Mouse (Mus musculus) neural tube, embryonic 14.5 days (tissue): ENCODE data around the gene Tanc2. TPM values are rescaled to one million over a fixed set of nuclear protein-coding genes. Genes with fewer than 3 reads are reported as not detected.

ENCODE experiments used
- ATAC-seq: fragments of 200-750 bp; cut with Nextera tagmentation; 2 replicates; pipeline ENCODE4 v1.8.0; 2017; ENCODE audit warnings: low read depth, mild to moderate bottlenecking, moderate TSS enrichment, moderate library complexity
- H3K27ac ChIP-seq: fragments of 300-500 bp; sonication (generic); 2 replicates; pipeline ENCODE4 v1.5.1; 2014; ENCODE audit warnings: low read depth, mild to moderate bottlenecking, control low read depth, low read length, moderate library complexity, mixed read lengths
- H3K27me3 ChIP-seq: fragments of 300-500 bp; sonication (generic); 2 replicates; pipeline ENCODE4 v1.6.1; 2014; ENCODE audit warnings: low read length; ENCODE audit not compliant: control insufficient read depth, insufficient read depth
- H3K36me3 ChIP-seq: fragments of 300-500 bp; sonication (generic); 2 replicates; pipeline ENCODE4 v1.6.1; 2014; ENCODE audit warnings: low read length, mixed read lengths; ENCODE audit not compliant: control insufficient read depth, insufficient read depth
- H3K4me1 ChIP-seq: fragments of 300-500 bp; sonication (generic); 2 replicates; pipeline ENCODE4 v1.6.1; 2014; ENCODE audit warnings: low read length; ENCODE audit not compliant: control insufficient read depth, insufficient read depth
- H3K4me2 ChIP-seq: fragments of 300-500 bp; sonication (generic); 2 replicates; pipeline ENCODE4 v1.6.1; 2014; ENCODE audit warnings: mild to moderate bottlenecking, low read depth, low read length, control low read depth
- H3K4me3 ChIP-seq: fragments of 300-500 bp; sonication (generic); 2 replicates; pipeline ENCODE4 v1.5.1; 2014; ENCODE audit warnings: low read depth, low read length, control low read depth, mixed read lengths
- H3K9ac ChIP-seq: fragments of 300-500 bp; sonication (generic); replicated peaks from 2 replicates; pipeline ENCODE4 v1.6.1; 2014; ENCODE audit warnings: low read depth, mild to moderate bottlenecking, control low read depth, low read length, mixed read lengths
- H3K9me3 ChIP-seq: fragments of 300-500 bp; sonication (generic); 2 replicates; pipeline ENCODE4 v1.6.1; 2016; ENCODE audit warnings: low read length; ENCODE audit not compliant: control insufficient read depth
- WGBS: fragments of 180-500 bp; shearing (Covaris S2); extraction: QIAGEN DNeasy Blood & Tissue Kit; methylation state at CpG from one replicate; pipeline ENCODE4 v1.1.7; 2014; 5-methylcytosine and 5-hydroxymethylcytosine counted together
- polyA plus RNA-seq: library from polyadenylated mRNA; unstranded; fragments of >200 nt; fragmentation: Nextera tagmentation; extraction: Ambion mirVana; gene quantifications from 2 replicates; pipeline ENCODE4 v1.2.1, GENCODE M21; 2014

Gene Tanc2
- polyA plus RNA-seq, 1 experiment from 2014 or later: 77.0 TPM

DNA sequence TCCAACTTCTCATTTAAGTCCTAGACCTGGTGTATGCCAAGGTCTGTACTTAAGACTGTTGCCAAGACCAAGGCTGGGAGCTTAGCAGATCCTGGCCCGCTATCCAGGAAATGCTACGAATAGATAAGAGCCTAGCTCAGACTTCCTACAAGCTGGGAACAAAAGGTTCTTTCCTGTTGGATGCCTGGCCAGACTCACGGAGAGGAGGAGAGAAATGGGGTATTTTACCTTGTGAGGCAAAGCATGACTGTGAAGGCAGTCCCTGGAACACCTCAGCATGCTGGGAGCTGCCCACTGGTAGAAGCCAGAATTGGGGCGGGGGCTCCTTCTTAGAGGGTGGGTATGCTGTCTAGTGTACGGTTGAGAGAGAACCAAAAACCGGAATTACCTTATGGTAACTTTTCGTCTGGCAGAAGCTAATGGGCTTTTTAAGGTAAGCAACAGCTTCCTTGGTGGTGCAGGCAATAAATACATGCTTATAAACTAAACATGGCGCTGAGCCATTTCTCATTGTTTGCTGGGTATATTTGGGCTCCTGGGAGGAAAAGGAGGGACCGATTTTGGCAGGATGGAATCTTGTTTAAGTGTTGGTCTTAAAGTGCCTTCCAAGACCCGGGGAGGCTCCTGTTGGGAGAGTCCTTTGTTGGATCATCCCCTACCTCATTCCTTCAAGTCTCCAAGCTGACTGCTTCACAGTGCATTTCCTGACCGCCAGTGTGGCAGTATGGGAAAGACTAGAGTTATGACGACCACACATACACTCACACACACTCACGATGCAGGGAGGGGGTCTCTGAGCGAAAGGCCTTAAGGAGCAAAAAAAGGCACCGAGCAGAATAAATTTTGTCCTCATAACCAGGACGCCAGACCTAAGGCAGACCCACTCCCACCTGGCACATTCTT is 355.2 kb downstream of the Tanc2 start:
- Histone ChIP-seq H3K4me3 (peak overlapping the region; percentile 61), H3K9me3 (no peaks in the 10 kb centered on the region), H3K27ac (no peak overlapping the region), H3K36me3 (no peaks in the 10 kb centered on the region), H3K4me1 (peaks cover 8% of the 10 kb centered on the region; the same call in 1 of the 2 replicates), H3K9ac (no peak overlapping the region; the same call in 1 of the 2 replicates), H3K27me3 (0 out of 2 replicates have a peak, but pooled peaks cover 3% of the 10 kb centered on the region), H3K4me2 (peak overlapping the region; percentile 84)
- WGBS: 76% methylated on average over 16 of the region's 16 CpGs
- no peak for ATAC-seq

DNA sequence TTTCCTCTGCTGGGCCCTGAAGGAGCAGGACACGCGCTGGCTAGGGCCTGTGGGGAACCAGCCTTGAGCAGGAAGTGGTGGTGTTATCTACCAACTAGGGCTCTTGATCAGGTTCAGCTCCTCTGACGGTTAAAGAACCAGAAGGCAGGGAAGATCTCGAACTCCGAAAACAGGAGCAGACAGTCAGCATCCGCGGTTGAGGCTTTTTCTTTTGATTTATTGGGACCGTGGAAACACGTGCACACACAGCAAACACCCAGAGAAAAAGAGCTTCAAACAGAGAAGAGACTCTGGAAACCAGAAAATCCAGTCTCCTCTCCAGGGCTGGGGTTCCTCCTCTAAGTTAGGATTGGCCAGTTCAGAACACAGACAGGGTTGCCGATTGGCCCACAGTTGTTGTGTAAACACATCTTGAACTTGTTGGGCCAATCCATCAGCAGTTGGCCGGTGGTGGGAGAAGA is 356.9 kb downstream of the Tanc2 start:
- Histone ChIP-seq H3K9ac (no peak overlapping the region), H3K4me2 (no peak overlapping the region), H3K27me3 (0 out of 2 replicates have a peak, but pooled peaks cover 3% of the 10 kb centered on the region), H3K4me1 (peaks cover 8% of the 10 kb centered on the region; the same call in 1 of the 2 replicates), H3K4me3 (no peak overlapping the region), H3K9me3 (no peaks in the 10 kb centered on the region), H3K27ac (no peak overlapping the region), H3K36me3 (no peaks in the 10 kb centered on the region)
- no peak for ATAC-seq
- 61% methylated on average over 11 of the region's 11 CpGs for WGBS

DNA sequence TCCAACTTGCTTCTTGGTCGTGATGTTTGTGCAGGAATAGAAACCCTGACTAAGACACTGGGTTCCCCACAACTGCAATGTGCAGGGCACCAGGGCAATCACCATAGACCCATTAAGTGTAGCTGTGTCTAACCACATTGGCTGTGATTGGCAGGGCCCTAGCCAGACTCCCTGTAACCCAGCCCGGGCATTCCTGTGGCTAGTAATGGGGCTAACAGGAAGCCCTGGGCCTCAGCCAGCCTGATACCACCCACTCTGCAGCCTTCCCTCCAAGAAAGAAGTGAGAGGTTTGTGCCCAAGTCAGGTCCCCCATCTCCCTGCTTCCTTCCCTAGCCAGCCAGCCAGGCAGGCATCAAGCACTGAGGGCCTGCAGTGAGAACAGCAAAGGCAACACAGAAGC is 358.5 kb downstream of the Tanc2 start:
- ATAC-seq: no peak
- no peaks in the 10 kb centered on the region for H3K27me3 ChIP-seq
- no peak overlapping the region for H3K27ac ChIP-seq
- no peak overlapping the region for H3K9ac ChIP-seq
- no peak overlapping the region for H3K4me2 ChIP-seq
- WGBS: 82% methylated on average over 2 of the region's 2 CpGs
- peaks cover 5% of the 10 kb centered on the region; the same call in 1 of the 2 replicates for H3K4me1 ChIP-seq
- no peaks in the 10 kb centered on the region for H3K36me3 ChIP-seq
- no peak overlapping the region for H3K4me3 ChIP-seq
- H3K9me3 ChIP-seq: no peaks in the 10 kb centered on the region

DNA sequence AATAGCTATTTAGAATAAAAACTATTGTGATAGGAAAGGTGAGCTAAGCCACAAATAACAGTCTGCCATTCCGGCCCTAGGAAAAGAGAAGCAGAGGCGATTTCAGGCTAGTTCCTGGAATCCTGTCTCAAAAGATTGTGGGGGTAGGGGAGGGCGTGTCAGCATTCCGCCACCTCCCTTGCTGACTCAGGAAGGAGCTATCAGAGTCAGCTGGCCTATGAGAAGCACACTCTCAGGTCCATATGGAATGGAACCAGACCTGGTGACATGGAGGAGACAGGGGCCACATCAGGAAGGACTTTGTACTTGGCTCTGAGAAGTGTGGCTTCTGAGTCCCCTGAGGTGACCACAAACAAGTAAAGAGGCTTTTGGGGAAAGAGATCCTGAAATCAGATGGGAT is 360.7 kb downstream of the Tanc2 start:
- no peak for ATAC-seq
- Histone ChIP-seq H3K4me3 (no peak overlapping the region), H3K9ac (no peak overlapping the region), H3K9me3 (no peaks in the 10 kb centered on the region), H3K4me2 (no peak overlapping the region), H3K4me1 (no peaks in the 10 kb centered on the region), H3K27ac (no peak overlapping the region), H3K27me3 (no peaks in the 10 kb centered on the region), H3K36me3 (no peaks in the 10 kb centered on the region)
- WGBS: 81% methylated on average over 4 of the region's 4 CpGs

DNA sequence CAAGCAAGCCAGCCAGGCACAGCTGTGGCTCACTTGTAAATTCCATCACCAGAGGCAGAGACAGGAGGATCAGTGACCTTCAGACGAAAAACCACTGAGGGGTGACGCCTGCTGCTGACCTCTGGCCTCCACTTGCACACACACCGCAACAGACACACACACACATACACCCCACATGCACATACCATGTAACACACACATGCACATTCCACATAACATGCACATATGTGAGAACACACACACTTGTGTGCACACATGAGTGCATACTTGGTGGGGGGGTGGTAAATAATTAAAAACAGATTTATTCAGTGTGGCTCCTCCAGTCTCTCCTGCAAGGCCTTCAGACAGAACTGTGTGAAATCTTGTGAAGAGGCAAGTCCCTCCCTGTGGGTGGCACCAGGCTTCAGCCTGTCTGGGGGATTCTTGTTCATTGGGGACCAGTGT is 361.8 kb downstream of the Tanc2 start:
- no peaks in the 10 kb centered on the region for H3K27me3 ChIP-seq
- H3K4me1 ChIP-seq: no peaks in the 10 kb centered on the region
- no peak for ATAC-seq
- no peak overlapping the region for H3K9ac ChIP-seq
- H3K4me2 ChIP-seq: no peak overlapping the region
- H3K4me3 ChIP-seq: no peak overlapping the region
- no peaks in the 10 kb centered on the region for H3K9me3 ChIP-seq
- WGBS: 54% methylated on average over 3 of the region's 3 CpGs
- no peaks in the 10 kb centered on the region for H3K36me3 ChIP-seq
- no peak overlapping the region for H3K27ac ChIP-seq

DNA sequence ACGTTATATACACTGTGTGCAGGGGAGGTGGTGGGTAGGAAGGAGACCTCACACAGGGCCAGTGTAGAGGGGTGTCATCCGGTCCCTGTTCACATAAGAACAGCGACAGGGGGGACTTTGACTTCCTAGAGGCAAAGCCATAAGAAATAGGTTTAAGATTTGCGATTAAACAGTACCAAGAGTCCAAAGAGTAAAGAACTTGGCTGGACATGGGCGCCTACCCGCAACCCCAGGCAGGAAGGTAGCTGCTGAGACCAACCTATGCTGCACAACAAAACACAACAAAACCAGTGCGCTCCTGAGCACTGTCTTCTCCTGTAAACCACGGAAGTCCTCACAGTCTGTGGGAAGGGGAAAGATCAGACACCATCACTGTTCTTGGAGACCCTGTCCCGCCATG is 362.3 kb downstream of the Tanc2 start:
- H3K4me1 ChIP-seq: no peaks in the 10 kb centered on the region
- H3K36me3 ChIP-seq: no peaks in the 10 kb centered on the region
- H3K4me2 ChIP-seq: no peak overlapping the region
- H3K27ac ChIP-seq: no peak overlapping the region
- 89% methylated on average over 9 of the region's 9 CpGs for WGBS
- H3K27me3 ChIP-seq: no peaks in the 10 kb centered on the region
- no peak overlapping the region for H3K9ac ChIP-seq
- H3K9me3 ChIP-seq: no peaks in the 10 kb centered on the region
- no peak overlapping the region for H3K4me3 ChIP-seq
- no peak for ATAC-seq

DNA sequence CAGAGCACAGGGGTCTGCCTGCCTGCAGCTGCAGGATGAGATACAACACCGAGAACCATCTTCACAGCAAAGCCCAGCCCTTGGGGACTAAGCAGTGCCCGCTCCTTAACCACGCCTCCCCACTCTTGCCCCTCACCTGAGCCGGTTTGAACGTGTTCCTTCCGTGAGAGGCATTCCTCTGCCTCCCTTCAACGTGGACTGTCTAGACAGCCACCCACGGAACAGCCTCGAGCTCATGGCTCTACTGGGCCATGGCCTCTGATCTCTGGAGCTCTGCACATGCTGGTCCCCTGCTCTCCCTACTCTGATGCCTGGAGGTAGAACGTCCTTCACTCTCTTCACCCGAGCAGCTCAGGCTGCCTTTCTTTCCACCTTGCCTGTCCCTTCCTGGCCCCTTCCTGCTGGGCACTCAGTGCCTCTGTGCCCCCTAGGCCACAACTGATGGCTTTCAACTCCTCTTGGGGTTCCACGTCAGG is 363.2 kb downstream of the Tanc2 start, which contains the start of gene Cyb561:
Gene Cyb561, minus strand, starts transcription at position 426 of the 476 bp plus-strand sequence.
- Histone ChIP-seq H3K4me2 (no peak within 1 kb of the TSS), H3K36me3 (no peaks in the 10 kb centered on the region), H3K9me3 (no peaks in the 10 kb centered on the region), H3K4me3 (no peak within 1 kb of the TSS), H3K9ac (no peak within 1 kb of the TSS), H3K27ac (no peak within 1 kb of the TSS), H3K27me3 (no peaks in the 10 kb centered on the region), H3K4me1 (no peaks in the 10 kb centered on the region)
- 79% methylated on average over 12 of the region's 12 CpGs for WGBS
- ATAC-seq: no peak

DNA sequence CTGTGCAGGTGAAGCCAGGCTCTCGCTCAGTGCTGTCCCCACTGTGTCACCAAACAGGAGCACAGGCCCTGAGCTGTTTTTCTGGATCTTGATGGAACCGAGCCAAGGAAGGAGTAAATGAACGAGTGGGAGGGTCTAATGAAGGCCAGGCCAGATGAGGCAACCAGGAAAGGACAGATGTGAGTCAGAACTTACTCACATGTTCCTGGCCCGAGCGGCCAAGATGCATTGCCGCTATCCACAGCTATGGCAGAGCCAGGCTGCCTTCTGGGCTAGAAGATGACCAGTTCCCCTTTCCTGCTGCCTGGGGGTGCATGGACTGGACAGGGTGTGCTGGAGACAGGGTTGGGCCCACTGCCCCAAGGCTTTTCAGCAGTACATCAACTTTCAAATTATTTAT is 363.6 kb downstream of the Tanc2 start:
- Histone ChIP-seq H3K4me3 (no peak overlapping the region), H3K4me1 (no peaks in the 10 kb centered on the region), H3K36me3 (no peaks in the 10 kb centered on the region), H3K4me2 (no peak overlapping the region), H3K9ac (no peak overlapping the region), H3K9me3 (no peaks in the 10 kb centered on the region), H3K27me3 (no peaks in the 10 kb centered on the region), H3K27ac (no peak overlapping the region)
- 80% methylated on average over 6 of the region's 6 CpGs for WGBS
- no peak for ATAC-seq

DNA sequence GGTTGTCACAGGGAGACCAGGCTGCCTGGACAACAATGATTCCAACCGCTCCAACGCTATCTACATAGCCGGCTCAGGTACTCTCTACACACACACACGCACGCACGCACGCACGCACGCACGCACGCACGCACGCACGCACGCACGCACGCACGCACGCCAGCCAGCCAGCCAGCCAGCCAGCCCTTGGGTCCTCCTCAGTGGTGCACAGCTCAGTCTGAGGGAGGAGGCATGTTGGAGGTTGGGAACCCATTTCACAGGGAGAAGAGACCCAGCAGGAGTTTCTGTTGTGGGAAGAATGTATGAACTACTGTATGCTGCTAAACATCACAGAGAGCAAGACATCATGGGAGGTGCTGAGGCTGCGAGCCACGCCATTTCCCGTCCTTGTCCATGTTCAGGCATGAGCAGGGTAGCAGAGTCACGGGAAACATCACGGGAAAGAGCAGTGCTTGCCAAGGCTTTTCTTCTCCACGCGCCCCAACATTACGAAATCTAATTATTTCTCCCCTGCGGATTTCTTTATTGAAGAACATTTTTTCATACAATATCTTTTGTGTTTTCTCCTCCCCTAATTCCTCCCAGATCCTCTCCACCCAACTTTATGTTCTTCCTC is 366.1 kb downstream of the Tanc2 start:
- Histone ChIP-seq H3K27me3 (no peaks in the 10 kb centered on the region), H3K4me3 (no peak overlapping the region), H3K9ac (no peak overlapping the region), H3K4me2 (no peak overlapping the region), H3K4me1 (no peaks in the 10 kb centered on the region), H3K27ac (no peak overlapping the region), H3K9me3 (no peaks in the 10 kb centered on the region), H3K36me3 (no peaks in the 10 kb centered on the region)
- 92% methylated on average over 28 of the region's 28 CpGs for WGBS
- no peak for ATAC-seq
